Mouse (Mus musculus) lung, adult 2 months (tissue): Measurements from ENCODE around the gene Lgr5.

Experiments used
- CTCF ChIP-seq: fragments of 200-500 bp; IDR thresholded peaks from 2 replicates; pipeline ENCODE4 v1.5.1; 2011; ENCODE audit warnings: mild to moderate bottlenecking, low read length, control low read depth; ENCODE audit not compliant: insufficient read depth
- POLR2A ChIP-seq: fragments of 200-500 bp; IDR thresholded peaks from 2 replicates; pipeline ENCODE4 v1.6.1; 2011; ENCODE audit warnings: low read depth, mild to moderate bottlenecking, control low read depth, low read length, borderline replicate concordance; ENCODE audit errors: extremely low read depth

- TF ChIP-seq POLR2A: no peak
- no peak for TF ChIP-seq CTCF
These were observed 122.5 kb downstream of the Lgr5 start for GRCm38 (mm10) chr10:115465072-115465471.
